Mouse (Mus musculus): ENCODE measurements around the gene Slc26a5.

Gene Slc26a5

GRCm38 (mm10) chr5:21865346-21866107 is at the start of gene Slc26a5:
Gene Slc26a5 (minus strand): TSS chr5:21865604.
- DNase-seq (ENCODE audit: low read depth, low spot score) = peak; percentile 29

- DNase-seq (ENCODE audit: low read depth, low spot score) = peak; percentile 34
These were observed 49.4 kb upstream of the Slc26a5 start for GRCm38 (mm10) chr5:21914776-21915175.

- DNase-seq (ENCODE audit: low read depth, low spot score) = no peak
These were observed 47.6 kb upstream of the Slc26a5 start for GRCm38 (mm10) chr5:21912835-21913530.

- DNase-seq (ENCODE audit: low read depth, low spot score) = no peak
These were observed 45.3 kb upstream of the Slc26a5 start for GRCm38 (mm10) chr5:21910726-21911125.

GRCm38 (mm10) chr5:21909713-21910112 is 44.3 kb upstream of the Slc26a5 start:
- DNase-seq (ENCODE audit: low read depth, low spot score) = no peak

GRCm38 (mm10) chr5:21901411-21901810 is 36.0 kb upstream of the Slc26a5 start:
- no peak for DNase-seq (ENCODE audit: low read depth, low spot score)

GRCm38 (mm10) chr5:21900891-21901290 is 35.5 kb upstream of the Slc26a5 start:
- no peak for DNase-seq (ENCODE audit: low read depth, low spot score)

- no peak for DNase-seq (ENCODE audit: low read depth, low spot score)
These were observed 33.5 kb upstream of the Slc26a5 start for GRCm38 (mm10) chr5:21898875-21899274.

- no peak for DNase-seq (ENCODE audit: low read depth, low spot score)
These were observed 31.2 kb upstream of the Slc26a5 start for GRCm38 (mm10) chr5:21896586-21896985.

GRCm38 (mm10) chr5:21894168-21894567 is 28.8 kb upstream of the Slc26a5 start:
- DNase-seq (ENCODE audit: low read depth, low spot score) = peak; percentile 20

- DNase-seq (ENCODE audit: low read depth, low spot score) = no peak
These were observed 1.3 kb upstream of the Slc26a5 start for GRCm38 (mm10) chr5:21866750-21867149.

GRCm38 (mm10) chr5:21866311-21866712 is 908 bp upstream of the Slc26a5 start:
- DNase-seq (ENCODE audit: low read depth, low spot score) = peak; percentile 14

- no peak for DNase-seq (ENCODE audit: low read depth, low spot score)
These were observed 6.8 kb downstream of the Slc26a5 start for GRCm38 (mm10) chr5:21858653-21859052.

- no peak for DNase-seq (ENCODE audit: low read depth, low spot score)
These were observed 13.6 kb downstream of the Slc26a5 start for GRCm38 (mm10) chr5:21851679-21852340.

- no peak for DNase-seq (ENCODE audit: low read depth, low spot score)
These were observed 18.0 kb downstream of the Slc26a5 start for GRCm38 (mm10) chr5:21847438-21847837.

GRCm38 (mm10) chr5:21846616-21847290 is 18.7 kb downstream of the Slc26a5 start:
- DNase-seq (ENCODE audit: low read depth, low spot score) = peak; percentile 26

- DNase-seq (ENCODE audit: low read depth, low spot score) = no peak
These were observed 20.7 kb downstream of the Slc26a5 start for GRCm38 (mm10) chr5:21844676-21845075.

- no peak for DNase-seq (ENCODE audit: low read depth, low spot score)
These were observed 33.6 kb downstream of the Slc26a5 start for GRCm38 (mm10) chr5:21831761-21832160.

- no peak for DNase-seq (ENCODE audit: low read depth, low spot score)
These were observed 36.5 kb downstream of the Slc26a5 start for GRCm38 (mm10) chr5:21828855-21829254.

- no peak for DNase-seq (ENCODE audit: low read depth, low spot score)
These were observed 37.8 kb downstream of the Slc26a5 start for GRCm38 (mm10) chr5:21827643-21828042.

- DNase-seq (ENCODE audit: low read depth, low spot score) = peak; percentile 90
These were observed 39.0 kb downstream of the Slc26a5 start for GRCm38 (mm10) chr5:21826370-21826769.

- peak; percentile 83 for DNase-seq (ENCODE audit: low read depth, low spot score)
These were observed 51.4 kb downstream of the Slc26a5 start for GRCm38 (mm10) chr5:21813994-21814393.
